Comparison of ENCODE assay signal across 9 mouse cellular contexts in genomic region chr5:46150825-46151224, GRCm38 (mm10).
DNase-seq lines count a peak whose midpoint lies in the region; ATAC-seq and TF ChIP-seq lines count a peak whose summit lies in the region.
"Had no signal": no experiment of that assay in that cellular context is flagged by ENCODE, and none has a peak within 500 bp of the region (broad histone marks: within the 10 kb centered on the region; RNA-seq: fewer than 3 reads in every experiment).

No protein-coding gene starts in this region.

- no peaks in the 10 kb centered on the region for H3K9me3 ChIP-seq in embryonic facial prominence, embryonic 14.5 days (ENCODE audit: control insufficient read depth, low read length)
- no peaks in the 10 kb centered on the region for H3K9me3 ChIP-seq in hindbrain, postnatal 0 days (ENCODE audit: low read length)
- no peaks in the 10 kb centered on the region for H3K9me3 ChIP-seq in liver, embryonic 12.5 days (replicated peaks)

- DNase-seq in heart, adult 11 months: peak; percentile 34
- DNase-seq in heart, adult 8-10 months (ENCODE audit: low spot score): no peak
- DNase-seq in Muller cell, postnatal 12 days (ENCODE audit: inconsistent ontology term): peak; percentile 24
- peak; percentile 62 for DNase-seq in embryonic facial prominence, embryonic 14.5 days (ENCODE audit: low spot score)
- peak; percentile 50 for DNase-seq in hindbrain, postnatal 0 days (ENCODE audit: low spot score)
- DNase-seq in frontal cortex, postnatal 14 days (ENCODE audit: low spot score in 2 of 2): no peak
- DNase-seq in thymus, postnatal 0 days (ENCODE audit: low spot score): no peak
- DNase-seq: kidney, adult 8-10 months had no signal

- ATAC-seq in embryonic facial prominence, embryonic 14.5 days (ENCODE audit: low read depth): peak; percentile 64; the same call in 1 of the 2 replicates
- 0 out of 2 replicates have a peak, but pooled peaks have one; percentile 40 for ATAC-seq in hindbrain, postnatal 0 days
- no peak for ATAC-seq in liver, embryonic 12.5 days

- no peaks in the 10 kb centered on the region for H3K4me1 ChIP-seq in embryonic facial prominence, embryonic 14.5 days (ENCODE audit: control insufficient read depth, insufficient read depth, low read length)
- H3K4me1 ChIP-seq in hindbrain, postnatal 0 days (ENCODE audit: insufficient read depth, low read length): no peaks in the 10 kb centered on the region
- H3K4me1 ChIP-seq in liver, embryonic 12.5 days: no peaks in the 10 kb centered on the region

- TF ChIP-seq CTCF in hindbrain, postnatal 0 days (IDR thresholded peaks at IDR 0.05; ENCODE audit: low read depth): no peak

- WGBS in embryonic facial prominence, embryonic 14.5 days: 36% methylated on average over 6 of the region's 6 CpGs
- WGBS in hindbrain, postnatal 0 days: 15% methylated on average over 6 of the region's 6 CpGs
- 60% methylated on average over 6 of the region's 6 CpGs for WGBS in liver, embryonic 12.5 days (ENCODE audit: insufficient replicate concordance)

- no peak overlapping the region for H3K27ac ChIP-seq in embryonic facial prominence, embryonic 14.5 days (replicated peaks; ENCODE audit: low read depth, low read length)
- no peak overlapping the region for H3K27ac ChIP-seq in hindbrain, postnatal 0 days
- no peak overlapping the region for H3K27ac ChIP-seq in liver, embryonic 12.5 days

- H3K27me3 ChIP-seq in embryonic facial prominence, embryonic 14.5 days (replicated peaks; ENCODE audit: control insufficient read depth, insufficient read depth, low read length): no peaks in the 10 kb centered on the region
- H3K27me3 ChIP-seq in hindbrain, postnatal 0 days (ENCODE audit: insufficient read depth, low read length): no peaks in the 10 kb centered on the region
- H3K27me3 ChIP-seq in liver, embryonic 12.5 days (replicated peaks): no peaks in the 10 kb centered on the region

- no peak overlapping the region for H3K4me2 ChIP-seq in embryonic facial prominence, embryonic 14.5 days (ENCODE audit: low read depth, low read length)
- no peak overlapping the region for H3K4me2 ChIP-seq in hindbrain, postnatal 0 days (ENCODE audit: low read depth, low read length)
- H3K4me2 ChIP-seq in liver, embryonic 12.5 days: no peak overlapping the region

- no peak overlapping the region for H3K4me3 ChIP-seq in embryonic facial prominence, embryonic 14.5 days (ENCODE audit: low read depth, low read length)
- no peak overlapping the region for H3K4me3 ChIP-seq in hindbrain, postnatal 0 days (ENCODE audit: low read length)
- H3K4me3 ChIP-seq in liver, embryonic 12.5 days: no peak overlapping the region

- no peak overlapping the region for H3K9ac ChIP-seq in embryonic facial prominence, embryonic 14.5 days (ENCODE audit: low read depth, low read length)
- no peak overlapping the region for H3K9ac ChIP-seq in hindbrain, postnatal 0 days (replicated peaks; ENCODE audit: low read length)
- H3K9ac ChIP-seq in liver, embryonic 12.5 days: no peak overlapping the region

- H3K36me3 ChIP-seq in embryonic facial prominence, embryonic 14.5 days (ENCODE audit: control insufficient read depth, insufficient read depth, low read length): no peaks in the 10 kb centered on the region
- no peaks in the 10 kb centered on the region for H3K36me3 ChIP-seq in hindbrain, postnatal 0 days (ENCODE audit: insufficient read depth, low read length)
- H3K36me3 ChIP-seq in liver, embryonic 12.5 days: no peaks in the 10 kb centered on the region

Comparison
In these comparisons a context has a peak if more than half of its experiments do, and no peak if none do; other contexts are left out.
1. DNase-seq: peak in heart, adult 11 months (single experiment), Muller cell, postnatal 12 days (single experiment), embryonic facial prominence, embryonic 14.5 days (single experiment) and hindbrain, postnatal 0 days (single experiment); none in heart, adult 8-10 months (single experiment), frontal cortex, postnatal 14 days (0 of 2) and thymus, postnatal 0 days (single experiment).